Mouse (Mus musculus): ENCODE results near the gene Dnah7b.
"Not testable (repeated sequence)": the region's sequence is repeated elsewhere in the genome, so short reads cannot be mapped to it uniquely, and the experiment has no call there.

Gene Dnah7b

DNA sequence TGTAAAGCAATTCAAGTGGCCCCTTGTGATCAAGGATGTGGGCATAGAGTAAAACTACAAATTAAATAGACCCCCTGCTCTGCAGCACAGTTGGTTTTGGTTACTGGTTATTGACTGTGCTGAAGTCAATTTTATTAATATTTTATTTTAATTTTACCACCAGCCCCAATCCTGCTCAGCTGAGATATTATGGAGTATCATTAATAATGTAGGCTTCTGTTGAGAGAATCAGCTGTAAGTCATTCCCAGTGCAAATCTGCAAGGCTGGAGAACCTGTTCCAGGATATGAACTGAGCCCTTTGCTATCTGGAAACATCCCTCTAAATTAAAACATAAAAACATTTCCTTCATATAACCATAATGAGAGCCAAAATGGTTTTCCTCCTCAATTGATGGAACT lies 259.8 kb downstream of the Dnah7b start:
- DNase-seq, result not testable (repeated sequence)

GRCm38 (mm10) chr1:46345301-46345700 lies 279.2 kb downstream of the Dnah7b start:
- DNase-seq, result not testable (repeated sequence)

DNA sequence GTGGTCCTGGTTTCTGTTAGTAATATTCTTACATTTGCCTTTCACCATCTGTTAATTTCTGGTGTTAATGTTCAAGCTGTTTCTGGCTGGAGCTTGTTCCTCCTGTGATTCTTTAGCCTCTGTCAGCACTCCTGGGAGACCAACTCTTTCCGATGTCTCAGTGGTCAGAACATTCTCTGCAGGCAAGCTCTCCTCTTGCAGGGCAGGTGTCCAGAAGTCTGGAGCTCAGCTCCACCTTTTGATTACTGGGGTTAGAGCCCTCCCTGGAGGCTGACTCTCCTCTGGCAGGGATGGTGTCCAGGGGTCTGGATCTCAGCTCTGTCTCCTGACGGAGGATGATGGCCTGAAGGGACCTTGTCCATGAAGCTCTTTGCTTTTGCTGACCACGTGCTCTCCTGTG lies 314.5 kb downstream of the Dnah7b start:
- not testable (repeated sequence) for DNase-seq

DNA sequence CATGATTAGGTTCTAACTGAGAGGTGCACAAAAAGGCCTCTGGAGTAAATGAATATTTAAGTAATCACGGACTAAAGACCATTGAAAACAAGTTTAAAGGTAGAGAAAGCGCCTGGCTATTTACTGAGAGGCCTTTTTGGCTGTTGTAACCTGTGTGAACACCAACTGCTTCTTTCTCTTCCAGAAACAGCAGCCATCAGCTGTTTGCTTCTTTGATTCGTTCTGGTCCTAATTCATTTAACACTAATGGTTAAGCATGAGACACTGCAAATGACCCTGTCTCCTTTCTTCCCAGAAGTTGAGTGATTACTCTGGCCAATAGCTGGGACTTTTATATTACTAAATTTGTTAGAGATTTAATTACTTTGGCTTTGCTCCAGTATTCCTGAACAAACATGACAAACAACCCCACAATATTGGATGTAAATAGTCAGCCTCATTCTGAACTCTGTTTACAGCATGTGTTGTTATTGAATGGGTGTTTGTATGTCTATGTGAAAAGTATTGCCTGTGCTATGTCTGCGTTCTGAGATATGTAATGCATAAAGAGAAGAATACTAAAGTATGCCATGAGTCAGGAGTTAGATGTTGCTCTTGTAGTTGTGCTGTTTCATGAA lies 328.7 kb downstream of the Dnah7b start:
- not testable (repeated sequence) for DNase-seq

GRCm38 (mm10) chr1:46408324-46409115 lies 342.4 kb downstream of the Dnah7b start:
- DNase-seq, result no peak

GRCm38 (mm10) chr1:46414798-46415197 lies 348.7 kb downstream of the Dnah7b start:
- not testable (repeated sequence) for DNase-seq

DNA sequence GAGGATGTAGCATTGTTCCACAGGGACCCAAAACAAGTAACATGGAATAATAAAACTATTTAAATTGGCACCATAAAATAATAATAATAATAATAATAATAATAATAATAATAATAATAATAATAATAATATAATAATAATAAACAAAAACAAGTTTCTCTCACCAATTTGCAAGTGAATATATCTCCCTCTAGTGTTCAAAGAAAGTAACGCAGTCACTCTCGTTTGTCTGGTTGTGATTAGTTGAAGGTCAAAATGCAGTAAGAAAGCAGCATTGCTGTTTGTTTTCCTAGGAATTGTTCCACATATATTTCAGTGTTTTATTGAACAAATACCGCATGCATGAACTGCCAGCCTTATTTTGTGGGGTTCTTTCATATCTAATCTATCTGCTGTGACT lies 350.8 kb downstream of the Dnah7b start:
- DNase-seq, result not testable (repeated sequence)

DNA sequence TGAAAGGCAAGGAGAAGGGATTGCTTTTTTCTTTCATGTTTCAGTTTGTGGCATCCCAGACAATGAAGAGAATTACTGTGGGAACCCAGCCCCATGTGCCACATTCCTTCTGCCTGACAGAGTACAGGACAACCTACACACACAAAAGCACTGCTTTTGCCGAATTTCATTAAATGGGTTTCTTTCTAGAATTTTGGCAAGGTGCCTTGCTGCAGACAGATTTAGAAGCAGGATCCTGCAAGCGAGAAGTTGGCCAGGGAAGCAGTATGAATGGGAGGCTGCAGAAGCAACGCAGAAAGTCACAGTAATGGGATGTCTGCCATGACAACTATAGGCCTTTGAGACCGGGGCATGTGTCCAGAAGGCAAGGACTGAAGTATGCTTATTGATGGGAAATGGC lies 352.9 kb downstream of the Dnah7b start:
- DNase-seq, result not testable (repeated sequence)

All from thymus, postnatal 25 days (tissue).